Mouse (Mus musculus): ENCODE results near the gene Arxes1. TPM values are rescaled to one million over a fixed set of nuclear protein-coding genes. Genes with fewer than 3 reads are reported as not detected.
A peak's percentile ranks its signal among the peaks of the same experiment; 100 is the strongest.
"Not testable (repeated sequence)": the region's sequence is repeated elsewhere in the genome, so short reads cannot be mapped to it uniquely, and the experiment has no call there.

Gene Arxes1
- polyA plus RNA-seq (2014; fragmentation: Nextera tagmentation; extraction: Ambion mirVana): 27.5 and 27.6 TPM in 2 replicates

GRCm38 (mm10) chrX:136032799-136033763 is at the start of gene Arxes1:
Arxes1 (plus strand) TSS chrX:136033367.
- H3K4me2 ChIP-seq (ENCODE audit: low read length): peak within 1 kb of the TSS; percentile 53
- 6% methylated on average over 9 of the region's 49 CpGs for WGBS
- H3K4me3 ChIP-seq (ENCODE audit: control insufficient read depth in 1 of 2, insufficient read depth in 1 of 2, low read depth in 1 of 2, low read length in 2 of 2): peak within 1 kb of the TSS; percentile 14 to 35

DNA sequence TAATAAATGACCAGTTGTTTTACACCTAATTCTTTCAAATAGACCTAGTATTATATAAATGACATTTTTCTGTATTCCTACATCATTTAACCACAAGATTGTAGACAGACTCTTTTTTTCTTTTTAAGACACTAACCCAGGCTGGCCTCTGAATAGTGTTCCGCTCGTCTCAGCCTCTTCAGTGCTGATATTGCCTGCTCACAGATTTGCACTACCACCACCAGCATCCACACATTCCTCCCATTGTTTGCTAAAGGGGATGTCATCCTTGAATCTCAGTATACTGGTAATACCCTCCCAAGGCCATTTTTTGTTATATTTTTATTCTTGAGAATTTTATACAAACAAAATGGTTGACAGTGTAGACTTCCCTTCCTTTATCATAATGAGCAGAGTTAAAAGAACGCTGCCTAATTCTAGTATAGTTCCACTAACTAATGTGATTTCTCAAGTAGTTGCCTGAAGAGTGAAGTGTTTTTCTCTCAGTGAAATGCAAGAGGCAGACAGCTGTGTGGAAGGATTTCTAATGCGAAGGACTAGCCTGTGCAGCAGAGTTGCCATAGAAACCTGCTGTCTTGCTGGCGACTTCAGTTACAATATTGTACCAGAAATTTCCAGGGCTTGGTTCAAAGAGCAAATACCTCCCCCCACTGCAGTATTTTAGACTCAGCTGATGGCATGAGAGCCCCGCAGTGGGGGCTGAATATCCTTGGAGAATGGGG is 48.5 kb upstream of the Arxes1 start:
- Histone ChIP-seq H3K27ac (replicated peaks in 1 of 2; ENCODE audit: control insufficient read depth in 1 of 2, insufficient read depth in 1 of 2, low read depth in 2 of 2, low read length in 2 of 2) (no peak overlapping the region), H3K36me3 (ENCODE audit: control insufficient read depth, insufficient read depth, low read length) (no peaks in the 10 kb centered on the region), H3K4me3 (ENCODE audit: control insufficient read depth in 1 of 2, insufficient read depth in 1 of 2, low read depth in 1 of 2, low read length in 2 of 2) (no peak overlapping the region), H3K4me1 (ENCODE audit: control insufficient read depth in 2 of 2, insufficient read depth in 2 of 2, low read length in 2 of 2) (no peaks in the 10 kb centered on the region), H3K4me2 (ENCODE audit: low read length) (no peak overlapping the region), H3K9me3 (ENCODE audit: control insufficient read depth, low read length) (no peaks in the 10 kb centered on the region), H3K27me3 (ENCODE audit: control insufficient read depth, insufficient read depth, low read length) (no peaks in the 10 kb centered on the region), H3K9ac (ENCODE audit: low read length) (no peak overlapping the region)
- 73% methylated on average over 6 of the region's 6 CpGs for WGBS
- ATAC-seq (ENCODE audit: insufficient number of reproducible peaks, insufficient read depth, low FRiP score, low read depth): no peak

More at GRCm38 (mm10) chrX:136032799-136033763, at the start of gene Arxes1:
- ATAC-seq (ENCODE audit: insufficient number of reproducible peaks, insufficient read depth, low FRiP score, low read depth): peak; percentile 86
- not testable (repeated sequence) for H3K9me3 ChIP-seq (ENCODE audit: control insufficient read depth, low read length); H3K4me1 ChIP-seq (ENCODE audit: control insufficient read depth in 2 of 2, insufficient read depth in 2 of 2, low read length in 2 of 2); H3K36me3 ChIP-seq (ENCODE audit: control insufficient read depth, insufficient read depth, low read length); H3K27me3 ChIP-seq (ENCODE audit: control insufficient read depth, insufficient read depth, low read length); H3K9ac ChIP-seq (ENCODE audit: low read length); H3K27ac ChIP-seq (replicated peaks in 1 of 2; ENCODE audit: control insufficient read depth in 1 of 2, insufficient read depth in 1 of 2, low read depth in 2 of 2, low read length in 2 of 2)

- Histone ChIP-seq H3K4me1 (ENCODE audit: control insufficient read depth in 2 of 2, insufficient read depth in 2 of 2, low read length in 2 of 2) (no peaks in the 10 kb centered on the region), H3K4me3 (ENCODE audit: control insufficient read depth in 1 of 2, insufficient read depth in 1 of 2, low read depth in 1 of 2, low read length in 2 of 2) (no peak overlapping the region), H3K27me3 (ENCODE audit: control insufficient read depth, insufficient read depth, low read length) (no peaks in the 10 kb centered on the region), H3K4me2 (ENCODE audit: low read length) (no peak overlapping the region), H3K9ac (ENCODE audit: low read length) (no peak overlapping the region), H3K36me3 (ENCODE audit: control insufficient read depth, insufficient read depth, low read length) (no peaks in the 10 kb centered on the region), H3K27ac (replicated peaks in 1 of 2; ENCODE audit: control insufficient read depth in 1 of 2, insufficient read depth in 1 of 2, low read depth in 2 of 2, low read length in 2 of 2) (no peak overlapping the region), H3K9me3 (ENCODE audit: control insufficient read depth, low read length) (no peaks in the 10 kb centered on the region)
- ATAC-seq (ENCODE audit: insufficient number of reproducible peaks, insufficient read depth, low FRiP score, low read depth): no peak
- WGBS: 87% methylated on average over 3 of the region's 3 CpGs
Measured at GRCm38 (mm10) chrX:135986267-135986666, 46.9 kb upstream of the Arxes1 start.

DNA sequence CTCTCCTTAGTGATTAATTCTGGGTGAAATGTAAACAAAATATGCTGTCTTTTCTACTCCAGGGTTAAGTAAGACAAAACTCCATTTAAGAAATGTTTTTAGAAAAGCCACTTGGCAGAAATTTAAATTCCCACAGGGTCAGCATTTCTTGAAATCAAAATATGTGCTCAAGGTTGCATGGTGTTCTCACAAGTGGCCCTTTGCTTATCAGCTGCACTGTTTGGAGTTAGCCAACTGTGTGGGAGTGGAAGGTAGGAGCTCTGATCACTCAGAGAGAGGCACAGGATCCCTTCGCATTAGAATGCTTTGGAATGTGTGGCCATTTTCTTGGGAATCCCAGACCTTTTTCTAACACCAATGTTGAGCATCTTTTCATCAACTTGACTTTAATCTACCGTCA is 42.5 kb upstream of the Arxes1 start:
- no peak for ATAC-seq (ENCODE audit: insufficient number of reproducible peaks, insufficient read depth, low FRiP score, low read depth)
- 48% methylated on average over 2 of the region's 2 CpGs for WGBS
- Histone ChIP-seq H3K9me3 (ENCODE audit: control insufficient read depth, low read length) (no peaks in the 10 kb centered on the region), H3K4me1 (ENCODE audit: control insufficient read depth in 2 of 2, insufficient read depth in 2 of 2, low read length in 2 of 2) (no peaks in the 10 kb centered on the region), H3K27ac (replicated peaks in 1 of 2; ENCODE audit: control insufficient read depth in 1 of 2, insufficient read depth in 1 of 2, low read depth in 2 of 2, low read length in 2 of 2) (no peak overlapping the region), H3K9ac (ENCODE audit: low read length) (no peak overlapping the region), H3K36me3 (ENCODE audit: control insufficient read depth, insufficient read depth, low read length) (no peaks in the 10 kb centered on the region), H3K4me2 (ENCODE audit: low read length) (no peak overlapping the region), H3K4me3 (ENCODE audit: control insufficient read depth in 1 of 2, insufficient read depth in 1 of 2, low read depth in 1 of 2, low read length in 2 of 2) (no peak overlapping the region), H3K27me3 (ENCODE audit: control insufficient read depth, insufficient read depth, low read length) (no peaks in the 10 kb centered on the region)

GRCm38 (mm10) chrX:135993192-135993594 is 40.0 kb upstream of the Arxes1 start:
- H3K9me3 ChIP-seq (ENCODE audit: control insufficient read depth, low read length); H3K27me3 ChIP-seq (ENCODE audit: control insufficient read depth, insufficient read depth, low read length); H3K4me2 ChIP-seq (ENCODE audit: low read length); H3K4me3 ChIP-seq (ENCODE audit: control insufficient read depth in 1 of 2, insufficient read depth in 1 of 2, low read depth in 1 of 2, low read length in 2 of 2); H3K36me3 ChIP-seq (ENCODE audit: control insufficient read depth, insufficient read depth, low read length); H3K4me1 ChIP-seq (ENCODE audit: control insufficient read depth in 2 of 2, insufficient read depth in 2 of 2, low read length in 2 of 2); H3K9ac ChIP-seq (ENCODE audit: low read length); H3K27ac ChIP-seq (replicated peaks in 1 of 2; ENCODE audit: control insufficient read depth in 1 of 2, insufficient read depth in 1 of 2, low read depth in 2 of 2, low read length in 2 of 2): not testable (repeated sequence)
- 69% methylated on average over 2 of the region's 3 CpGs for WGBS
- ATAC-seq (ENCODE audit: insufficient number of reproducible peaks, insufficient read depth, low FRiP score, low read depth): peak; percentile 78

GRCm38 (mm10) chrX:135993664-135994119 is 39.5 kb upstream of the Arxes1 start, which contains the start of gene Arxes2:
Arxes2 (plus strand) TSS chrX:135993824.
- peak; percentile 89 for ATAC-seq (ENCODE audit: insufficient number of reproducible peaks, insufficient read depth, low FRiP score, low read depth)
- WGBS: 11% methylated on average over 10 of the region's 39 CpGs
- Histone ChIP-seq H3K4me2 (ENCODE audit: low read length) (peak within 1 kb of the TSS; percentile 59), H3K4me3 (ENCODE audit: control insufficient read depth in 1 of 2, insufficient read depth in 1 of 2, low read depth in 1 of 2, low read length in 2 of 2) (peak within 1 kb of the TSS; percentile 29 to 35), H3K9ac (ENCODE audit: low read length) (0 out of 2 replicates have a peak within 1 kb of the TSS, but pooled peaks have one; percentile 4)
- not testable (repeated sequence) for H3K27me3 ChIP-seq (ENCODE audit: control insufficient read depth, insufficient read depth, low read length); H3K36me3 ChIP-seq (ENCODE audit: control insufficient read depth, insufficient read depth, low read length); H3K9me3 ChIP-seq (ENCODE audit: control insufficient read depth, low read length); H3K27ac ChIP-seq (replicated peaks in 1 of 2; ENCODE audit: control insufficient read depth in 1 of 2, insufficient read depth in 1 of 2, low read depth in 2 of 2, low read length in 2 of 2); H3K4me1 ChIP-seq (ENCODE audit: control insufficient read depth in 2 of 2, insufficient read depth in 2 of 2, low read length in 2 of 2)

DNA sequence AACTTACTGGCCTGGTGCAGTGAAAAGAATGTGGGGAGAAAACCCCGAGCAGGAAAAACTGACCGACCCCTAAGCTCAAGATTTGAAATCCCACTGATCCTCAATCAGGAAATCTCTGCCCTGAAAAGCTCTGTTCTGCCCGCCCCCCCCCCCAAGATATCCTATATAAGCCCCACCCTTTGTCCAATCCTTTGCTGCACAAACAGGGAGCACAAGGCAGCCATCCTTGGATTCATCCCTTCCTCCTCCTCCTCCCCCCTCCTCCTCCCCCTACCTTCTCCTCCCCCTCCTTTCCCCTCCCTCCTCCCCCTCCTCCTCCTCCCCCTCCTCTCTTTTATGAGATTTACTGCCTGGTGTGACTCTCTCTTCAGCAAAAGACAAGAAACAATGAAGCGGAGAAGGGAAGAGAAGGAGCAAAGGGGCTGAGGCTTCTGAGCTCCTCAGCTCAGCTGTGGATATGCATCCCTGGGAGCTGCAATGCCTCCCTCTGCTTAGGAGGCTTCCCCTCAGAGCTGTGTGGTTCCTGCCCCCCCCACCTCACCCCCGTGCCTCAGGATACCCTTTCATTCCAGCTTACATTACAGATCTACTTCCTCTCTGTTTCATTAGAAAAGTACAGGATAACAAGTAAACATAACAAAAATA is 25.8 kb upstream of the Arxes1 start:
- H3K27me3 ChIP-seq (ENCODE audit: control insufficient read depth, insufficient read depth, low read length): no peaks in the 10 kb centered on the region
- H3K27ac ChIP-seq (replicated peaks in 1 of 2; ENCODE audit: control insufficient read depth in 1 of 2, insufficient read depth in 1 of 2, low read depth in 2 of 2, low read length in 2 of 2): no peak overlapping the region
- H3K9me3 ChIP-seq (ENCODE audit: control insufficient read depth, low read length): no peaks in the 10 kb centered on the region
- H3K36me3 ChIP-seq (ENCODE audit: control insufficient read depth, insufficient read depth, low read length): no peaks in the 10 kb centered on the region
- no peaks in the 10 kb centered on the region for H3K4me1 ChIP-seq (ENCODE audit: control insufficient read depth in 2 of 2, insufficient read depth in 2 of 2, low read length in 2 of 2)
- H3K4me3 ChIP-seq (ENCODE audit: control insufficient read depth in 1 of 2, insufficient read depth in 1 of 2, low read depth in 1 of 2, low read length in 2 of 2): no peak overlapping the region
- H3K9ac ChIP-seq (ENCODE audit: low read length): no peak overlapping the region
- ATAC-seq (ENCODE audit: insufficient number of reproducible peaks, insufficient read depth, low FRiP score, low read depth): no peak
- WGBS: 30% methylated on average over 4 of the region's 5 CpGs
- no peak overlapping the region for H3K4me2 ChIP-seq (ENCODE audit: low read length)
